Mouse (Mus musculus): ENCODE measurements around the gene Gm20517.

Gene Gm20517

GRCm38 (mm10) chr17:47672311-47673111 lies 61.1 kb downstream of the Gm20517 start:
- DNase-seq (ENCODE audit: low read depth, low spot score), result peak; percentile 70

DNA sequence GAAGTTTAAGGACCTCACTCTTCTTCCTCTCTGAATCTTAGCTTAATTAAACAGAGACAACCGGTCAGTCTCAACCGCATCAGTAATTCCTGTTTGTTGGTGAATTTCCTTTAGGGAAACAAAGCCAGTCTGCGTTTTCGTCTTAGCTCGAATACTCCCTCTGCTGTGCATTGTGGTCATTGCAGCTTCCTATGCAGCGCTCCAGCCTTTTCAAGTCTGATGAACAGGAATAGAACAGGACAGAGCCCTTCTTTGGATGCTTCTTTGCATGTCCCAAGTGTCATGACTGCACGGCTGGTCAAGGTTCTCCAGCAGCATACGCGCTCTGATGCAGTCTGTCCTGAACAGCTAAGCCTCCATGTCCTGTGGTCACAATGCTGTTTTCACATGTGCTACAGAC lies 65.2 kb downstream of the Gm20517 start:
- DNase-seq (ENCODE audit: low read depth, low spot score), result no peak

GRCm38 (mm10) chr17:47678238-47678637 lies 66.8 kb downstream of the Gm20517 start:
- no peak for DNase-seq (ENCODE audit: low read depth, low spot score)

DNA sequence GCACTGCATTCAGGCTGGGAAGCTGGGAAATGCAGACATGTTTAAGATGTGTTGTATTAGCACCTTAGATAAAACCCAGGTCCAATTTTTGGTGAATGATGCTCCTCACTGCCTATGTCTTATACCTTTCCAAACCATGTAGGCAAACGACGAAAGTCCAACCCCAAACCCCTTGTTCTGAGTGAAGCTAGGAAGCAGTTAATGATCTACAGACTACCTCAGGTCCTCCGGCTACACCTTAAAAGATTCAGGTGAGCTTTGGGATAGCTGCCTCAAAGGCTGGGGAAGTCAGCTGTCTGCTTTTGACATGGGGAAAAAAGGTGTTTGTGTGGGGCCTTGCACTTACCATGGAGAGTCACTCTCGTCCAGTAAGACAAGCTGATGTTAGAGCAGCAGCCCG lies 67.3 kb downstream of the Gm20517 start:
- no peak for DNase-seq (ENCODE audit: low read depth, low spot score)

DNA sequence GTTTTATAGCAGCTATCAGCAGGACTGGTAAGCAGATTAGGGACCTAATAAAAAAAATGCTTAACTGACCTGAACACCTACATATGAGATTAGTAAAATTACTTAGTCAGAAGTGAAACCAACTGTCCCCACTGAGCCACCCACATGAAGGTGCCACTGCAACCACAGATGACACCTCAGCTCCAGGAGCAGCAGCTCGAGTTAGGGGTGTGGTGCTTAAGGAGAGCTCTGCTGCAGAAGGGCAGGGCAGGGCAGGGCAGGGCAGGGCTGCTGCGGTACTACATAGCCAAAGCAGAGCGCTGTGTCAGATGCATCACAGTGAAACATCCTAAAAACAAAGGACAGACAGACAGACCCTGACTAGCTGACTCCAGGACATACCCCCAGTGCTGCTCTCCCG lies 71.4 kb downstream of the Gm20517 start:
- DNase-seq (ENCODE audit: low read depth, low spot score), result no peak

DNA sequence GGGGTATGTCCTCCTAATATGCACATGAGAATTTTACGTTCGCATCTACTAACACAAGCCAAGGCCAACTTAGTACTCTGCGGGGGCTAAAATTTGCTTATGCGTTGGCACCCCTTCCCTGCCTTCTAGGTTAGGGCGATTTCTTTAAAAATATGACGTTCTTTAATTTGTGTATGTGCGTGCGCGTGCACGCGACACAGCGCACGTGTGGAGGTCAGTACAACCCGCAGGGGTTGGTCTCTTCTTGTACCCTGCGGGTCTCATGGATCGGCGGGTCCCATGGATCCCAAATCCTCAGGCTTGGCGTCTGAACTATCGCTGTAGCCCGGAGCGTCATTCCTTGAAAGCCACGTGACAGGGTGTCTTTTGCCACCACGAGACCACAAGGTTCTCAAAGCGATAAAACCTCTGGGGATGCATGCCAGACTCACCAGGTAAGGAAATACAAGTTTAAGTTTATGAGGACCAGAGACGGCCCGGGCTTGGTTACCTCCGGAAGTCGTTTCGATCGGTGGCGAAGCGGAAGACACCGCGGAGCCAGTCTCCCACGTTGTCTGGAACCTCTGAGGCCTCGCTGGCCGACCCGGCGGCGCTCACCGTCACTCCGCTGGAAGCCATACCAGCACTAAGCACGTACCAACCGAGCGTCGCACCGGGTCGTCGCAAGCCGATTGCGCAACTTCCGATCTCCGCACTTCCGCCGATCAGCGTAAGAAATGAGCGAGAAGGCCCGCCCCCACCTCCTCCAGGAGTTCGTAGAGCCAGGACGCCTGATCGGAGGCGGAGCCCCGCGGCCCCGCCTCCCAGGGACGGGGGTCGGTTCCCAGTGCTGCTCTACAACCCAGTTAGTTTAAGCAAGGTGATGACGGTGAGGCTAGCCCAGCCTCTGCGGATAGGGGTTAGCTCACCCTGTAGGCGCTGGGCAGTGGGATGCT lies 76.3 kb downstream of the Gm20517 start:
- DNase-seq (ENCODE audit: low read depth, low spot score), result peak; percentile 96

DNA sequence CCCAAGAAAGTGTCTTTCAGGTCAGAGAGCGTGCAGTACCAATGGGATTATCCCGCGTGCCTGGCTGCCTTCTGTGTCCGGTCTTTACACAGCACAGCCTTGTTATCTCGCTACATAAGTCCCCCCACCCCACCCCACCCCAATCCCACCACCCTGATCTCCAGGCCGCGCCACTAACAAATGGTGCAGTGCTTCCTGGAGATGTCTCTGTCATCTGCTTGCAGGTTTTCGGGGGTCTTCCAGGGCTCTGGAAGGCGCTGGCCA lies 76.9 kb downstream of the Gm20517 start, which contains the start of gene Tomm6:
Tomm6 (minus strand) TSS at position 43 of the 264 bp plus-strand sequence.
- no peak for DNase-seq (ENCODE audit: low read depth, low spot score)

GRCm38 (mm10) chr17:47688608-47689575 lies 77.5 kb downstream of the Gm20517 start, which contains the start of gene Frs3:
TSS of gene Frs3 (plus strand) at chr17:47689030.
- DNase-seq (ENCODE audit: low read depth, low spot score), result no peak

- no peak for DNase-seq (ENCODE audit: low read depth, low spot score)
Observed at GRCm38 (mm10) chr17:47689894-47690293, 78.5 kb downstream of the Gm20517 start.

- no peak for DNase-seq (ENCODE audit: low read depth, low spot score)
Observed at GRCm38 (mm10) chr17:47691650-47692049, 80.3 kb downstream of the Gm20517 start.

DNA sequence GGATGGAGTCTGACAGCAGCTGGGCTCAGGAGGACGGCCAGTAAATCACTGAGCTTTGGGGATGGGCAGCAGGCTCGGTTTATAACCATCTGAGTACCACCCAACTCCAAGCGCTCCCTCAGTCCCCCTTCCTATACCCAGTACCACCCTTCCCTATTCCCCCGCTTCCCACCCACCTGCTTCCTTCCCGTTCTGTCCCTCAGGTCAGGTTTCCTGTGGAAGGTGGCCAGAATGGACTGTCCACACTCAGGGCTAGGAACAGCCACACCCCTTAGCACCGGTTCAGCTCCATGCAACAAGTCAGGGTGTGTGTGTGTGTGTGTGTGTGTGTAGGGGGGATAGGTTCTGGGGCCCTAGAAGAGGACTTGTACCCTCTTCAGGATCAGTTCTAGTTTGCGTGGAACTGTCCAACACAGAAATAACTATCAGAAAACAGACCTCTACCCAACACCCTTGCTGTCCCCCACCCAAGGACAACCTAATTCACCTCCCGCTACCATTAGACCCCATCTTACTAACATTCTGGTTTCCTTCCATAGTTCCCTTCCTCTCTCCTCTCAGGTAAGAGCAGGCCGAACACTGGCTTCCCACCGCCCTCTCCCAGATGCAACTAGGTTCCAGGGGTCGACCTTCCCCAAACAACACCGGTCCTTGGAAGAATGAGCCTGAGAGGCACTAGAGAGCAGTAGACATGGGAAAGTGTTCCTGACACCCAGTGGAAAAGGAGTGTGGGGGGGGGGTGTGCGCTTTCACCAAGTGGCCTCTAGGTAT lies 82.5 kb downstream of the Gm20517 start:
- DNase-seq (ENCODE audit: low read depth, low spot score), result no peak

- no peak for DNase-seq (ENCODE audit: low read depth, low spot score)
Observed at GRCm38 (mm10) chr17:47694442-47694502, 82.9 kb downstream of the Gm20517 start, which contains the start of gene Gm21981. TSS of gene Gm21981 (minus strand) at chr17:47694455.

- DNase-seq (ENCODE audit: low read depth, low spot score), result peak; percentile 97
Observed at GRCm38 (mm10) chr17:47694503-47695336, 83.3 kb downstream of the Gm20517 start, which contains the start of gene Prickle4. TSS of gene Prickle4 (minus strand) at chr17:47694736.

GRCm38 (mm10) chr17:47695337-47695710 lies 83.9 kb downstream of the Gm20517 start:
- DNase-seq (ENCODE audit: low read depth, low spot score), result no peak

- DNase-seq (ENCODE audit: low read depth, low spot score), result no peak
Observed at GRCm38 (mm10) chr17:47698156-47698555, 86.8 kb downstream of the Gm20517 start.

- no peak for DNase-seq (ENCODE audit: low read depth, low spot score)
Observed at GRCm38 (mm10) chr17:47699055-47699454, 87.7 kb downstream of the Gm20517 start.

GRCm38 (mm10) chr17:47701793-47702192 lies 90.4 kb downstream of the Gm20517 start:
- no peak for DNase-seq (ENCODE audit: low read depth, low spot score)

GRCm38 (mm10) chr17:47702548-47703345 lies 91.4 kb downstream of the Gm20517 start:
- no peak for DNase-seq (ENCODE audit: low read depth, low spot score)

GRCm38 (mm10) chr17:47703556-47703955 lies 92.2 kb downstream of the Gm20517 start:
- no peak for DNase-seq (ENCODE audit: low read depth, low spot score)

GRCm38 (mm10) chr17:47704692-47705091 lies 93.3 kb downstream of the Gm20517 start:
- DNase-seq (ENCODE audit: low read depth, low spot score), result no peak

Data from skeletal muscle tissue, adult 2 months (tissue).